Mouse (Mus musculus) spleen, postnatal 4 days (tissue): ENCODE results near the gene Fuca1.

Source experiments
- DNase-seq, 2 experiments: peaks; one replicate each; pipeline ENCODE4 v3.0.0; 2022; ENCODE audit warnings: low spot score in 2 of 2

Gene Fuca1

DNA sequence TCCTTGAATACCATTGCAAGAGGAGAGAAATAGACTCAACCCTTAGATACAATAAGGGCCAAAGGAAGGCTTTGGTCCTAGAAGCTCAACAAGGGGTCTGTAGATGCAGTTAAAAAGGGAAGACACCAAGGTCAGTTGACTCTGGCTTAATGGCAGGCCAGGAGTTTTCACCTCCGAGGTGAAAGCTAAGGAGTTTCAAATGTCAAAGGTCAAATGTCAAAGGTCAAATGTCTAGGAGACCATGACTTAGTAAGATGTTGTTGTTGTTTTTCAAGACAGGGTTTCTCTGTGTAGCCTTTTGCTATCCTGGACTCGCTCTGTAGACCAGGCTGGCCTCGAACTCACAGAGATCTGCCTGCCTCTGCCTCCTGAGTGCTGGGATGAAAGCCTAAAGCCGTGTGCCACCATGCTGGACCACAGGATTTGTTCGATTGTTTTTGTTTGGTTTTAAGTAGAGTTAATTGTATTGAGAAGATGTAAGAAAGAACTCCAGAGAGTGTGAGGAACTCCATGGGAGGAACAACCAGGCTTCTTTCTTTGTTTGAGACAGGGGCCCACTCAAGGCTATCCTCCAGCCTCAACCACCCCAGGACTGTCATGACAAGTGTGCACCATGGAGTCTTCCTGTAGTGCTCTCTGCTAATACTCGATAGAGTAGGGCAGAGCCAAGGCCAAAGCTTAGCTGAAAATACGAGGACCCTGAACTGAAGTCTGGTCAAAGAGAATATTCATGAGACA lies 31.2 kb upstream of the Fuca1 start:
- no peak for DNase-seq

DNA sequence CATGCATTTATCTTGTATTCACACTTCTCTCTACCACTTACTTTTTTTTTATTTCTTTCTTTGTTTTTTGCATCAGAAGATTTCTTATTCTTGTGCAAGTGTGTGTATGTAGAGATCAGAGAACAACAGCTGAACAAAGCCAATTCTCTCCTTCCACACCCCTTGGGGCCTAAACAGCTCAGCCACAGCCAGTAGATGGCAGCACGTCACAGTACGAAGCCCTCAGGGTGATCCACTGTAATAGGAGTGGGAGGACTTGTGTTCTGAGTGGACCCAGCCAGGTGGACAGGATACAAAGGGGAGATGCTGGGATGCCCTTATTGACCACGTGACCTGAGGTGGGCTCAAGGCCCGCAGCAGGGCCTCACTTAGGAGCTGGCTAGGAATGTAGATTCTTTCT lies 30.7 kb upstream of the Fuca1 start:
- peak; percentile 78 to 88 for DNase-seq

DNA sequence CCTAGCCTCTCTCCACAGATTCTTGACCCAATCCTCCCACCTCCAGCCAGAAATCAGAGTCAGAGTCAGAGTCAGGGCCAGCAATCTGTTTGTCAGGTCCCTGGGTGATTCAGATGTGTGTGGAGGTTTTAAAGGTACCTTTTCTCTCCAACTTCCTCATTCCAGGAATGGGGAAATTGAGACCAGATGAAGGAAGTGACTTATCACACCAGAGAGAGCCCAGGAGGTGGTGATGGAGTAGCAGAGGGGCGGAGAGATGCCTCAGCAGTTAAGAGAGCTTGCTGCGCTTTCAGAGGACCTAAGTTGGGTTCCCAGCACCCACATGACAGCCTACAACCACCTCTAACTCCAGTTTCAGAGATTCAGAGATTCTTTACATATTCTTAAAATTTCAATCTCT lies 29.0 kb upstream of the Fuca1 start:
- DNase-seq = no peak

DNA sequence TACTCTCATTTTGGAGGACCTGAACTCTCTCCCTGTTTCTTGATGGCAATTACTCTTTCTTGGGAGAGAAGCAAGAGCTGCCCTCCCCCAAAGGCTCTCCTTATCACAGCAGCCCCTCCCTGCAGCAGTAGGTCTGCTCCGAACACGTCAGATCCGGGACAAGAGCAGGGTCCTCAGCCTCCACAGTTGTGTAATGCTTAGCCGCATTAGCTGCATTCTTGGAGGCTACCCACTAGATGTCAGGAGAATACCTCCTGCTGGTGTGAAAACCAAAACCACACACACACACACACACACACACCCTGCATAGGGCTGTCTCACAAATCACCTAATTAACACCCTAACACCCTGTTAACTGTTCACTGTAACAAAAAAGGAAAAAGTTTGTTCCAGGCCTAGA lies 27.7 kb upstream of the Fuca1 start:
- DNase-seq = no peak

DNA sequence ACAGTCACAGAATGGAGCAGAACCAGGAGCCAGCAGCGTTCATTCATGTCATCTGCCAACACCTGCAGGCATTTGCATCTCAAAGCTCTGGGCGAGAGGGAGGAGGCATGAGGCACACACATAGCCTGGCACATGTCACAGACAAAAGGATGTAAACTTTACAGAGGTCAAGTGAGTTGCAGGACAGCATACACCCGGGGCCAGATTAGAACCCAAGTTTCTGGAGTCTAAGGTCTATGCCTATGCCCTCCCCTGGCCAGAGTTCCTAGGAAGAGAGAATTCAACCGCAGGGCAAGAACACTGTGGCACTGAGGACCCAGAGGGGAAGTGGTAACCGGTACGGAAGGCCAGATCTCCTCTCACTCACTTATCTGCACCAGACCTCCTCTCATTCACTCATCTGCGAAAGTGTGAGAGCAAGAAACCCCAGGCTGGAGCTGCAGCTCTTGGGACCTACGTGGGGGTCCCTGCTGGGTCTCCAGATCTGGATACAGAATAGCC lies 25.4 kb upstream of the Fuca1 start, which contains the start of gene Cnr2:
Cnr2 (plus strand) TSS at position 324 of the 501 bp plus-strand sequence.
- DNase-seq = no peak

DNA sequence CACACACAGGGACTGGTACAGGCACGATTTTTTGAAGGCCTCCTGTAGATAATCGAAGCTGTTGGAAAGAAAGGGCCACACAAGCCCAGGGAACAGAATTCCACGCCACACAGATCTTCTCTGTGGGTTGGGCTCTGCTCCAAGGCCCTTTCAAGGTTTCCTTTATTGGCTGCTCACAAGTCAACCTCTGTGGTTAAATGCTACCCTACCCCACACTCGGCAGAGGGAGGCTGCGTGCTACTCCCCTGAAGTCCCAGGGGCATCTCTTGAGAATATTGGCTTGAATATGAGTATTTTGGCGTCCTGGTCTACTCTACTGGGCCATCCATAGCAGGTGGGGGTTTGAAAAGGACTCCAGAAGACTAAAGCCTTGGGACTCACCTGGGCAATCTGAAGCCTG lies 24.4 kb upstream of the Fuca1 start:
- DNase-seq = no peak

DNA sequence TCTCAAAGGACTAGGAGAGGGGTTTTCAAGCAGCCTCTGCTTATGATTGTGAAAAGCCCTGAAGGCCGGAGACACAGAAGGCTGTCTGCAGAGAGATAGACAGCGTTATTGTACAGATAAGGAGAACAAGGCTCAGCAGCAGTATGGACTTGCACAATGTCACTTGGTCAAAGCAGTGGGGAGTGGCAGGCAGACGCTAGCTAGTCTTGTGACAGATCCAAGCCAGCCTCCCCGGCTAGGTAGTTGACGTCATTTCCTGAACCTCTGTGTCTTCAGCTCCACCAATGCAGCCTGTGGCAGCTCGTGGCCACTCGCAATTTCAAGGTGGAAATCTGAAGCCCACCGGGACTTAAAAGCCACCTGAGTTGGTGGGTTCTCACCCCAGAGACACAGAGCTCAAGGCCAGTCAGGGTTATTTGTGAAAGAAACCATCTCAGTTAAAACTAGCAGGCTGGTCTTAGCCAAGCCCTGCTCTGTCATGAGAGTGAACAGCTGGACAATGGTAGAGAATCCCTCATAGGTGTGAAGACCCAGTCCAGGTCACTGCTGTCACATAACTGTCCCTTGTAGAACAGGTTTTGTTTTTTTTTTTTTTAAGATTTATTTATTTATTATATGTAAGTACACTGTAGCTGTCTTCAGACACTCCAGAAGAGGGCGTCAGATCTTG lies 22.0 kb upstream of the Fuca1 start:
- peak; percentile 77 to 83 for DNase-seq

DNA sequence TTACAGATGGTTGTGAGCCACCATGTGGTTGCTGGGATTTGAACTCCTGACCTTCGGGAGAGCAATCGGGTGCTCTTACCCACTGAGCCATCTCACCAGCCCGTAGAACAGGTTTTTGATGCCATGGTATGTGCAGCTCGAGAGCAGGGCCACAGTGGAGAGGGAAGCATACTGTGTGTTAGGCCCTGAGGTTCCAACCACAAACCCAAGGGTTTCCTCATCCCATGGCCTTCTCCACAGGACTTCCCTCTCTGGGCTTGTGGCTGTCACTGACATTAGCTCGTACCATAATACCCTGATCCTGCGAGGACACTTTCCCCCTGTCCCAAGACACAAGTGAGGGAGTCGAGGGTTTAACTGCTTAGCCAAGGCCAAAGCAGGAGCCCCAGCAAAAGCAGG lies 21.5 kb upstream of the Fuca1 start:
- DNase-seq = no peak

DNA sequence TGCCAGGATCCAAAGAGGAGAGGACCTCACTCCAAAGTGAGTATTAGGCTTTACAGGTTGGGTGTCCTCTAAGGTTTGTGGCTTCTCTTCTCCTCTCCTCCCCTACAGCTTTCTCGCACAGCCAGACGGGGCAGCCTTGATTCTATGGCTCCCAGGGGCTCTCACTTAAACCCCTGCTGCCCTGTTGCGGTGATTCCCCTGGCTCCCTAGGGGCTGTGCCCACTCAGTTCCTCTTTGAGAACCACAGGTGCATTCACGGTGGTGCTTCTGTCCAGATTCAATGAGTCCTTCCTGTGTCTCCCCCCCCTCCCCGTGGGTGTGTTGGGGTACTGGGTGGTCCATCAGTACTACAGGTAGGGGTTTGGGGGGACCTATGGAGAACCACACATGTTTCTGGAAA lies 20.5 kb upstream of the Fuca1 start:
- peak; percentile 72 to 79 for DNase-seq

DNA sequence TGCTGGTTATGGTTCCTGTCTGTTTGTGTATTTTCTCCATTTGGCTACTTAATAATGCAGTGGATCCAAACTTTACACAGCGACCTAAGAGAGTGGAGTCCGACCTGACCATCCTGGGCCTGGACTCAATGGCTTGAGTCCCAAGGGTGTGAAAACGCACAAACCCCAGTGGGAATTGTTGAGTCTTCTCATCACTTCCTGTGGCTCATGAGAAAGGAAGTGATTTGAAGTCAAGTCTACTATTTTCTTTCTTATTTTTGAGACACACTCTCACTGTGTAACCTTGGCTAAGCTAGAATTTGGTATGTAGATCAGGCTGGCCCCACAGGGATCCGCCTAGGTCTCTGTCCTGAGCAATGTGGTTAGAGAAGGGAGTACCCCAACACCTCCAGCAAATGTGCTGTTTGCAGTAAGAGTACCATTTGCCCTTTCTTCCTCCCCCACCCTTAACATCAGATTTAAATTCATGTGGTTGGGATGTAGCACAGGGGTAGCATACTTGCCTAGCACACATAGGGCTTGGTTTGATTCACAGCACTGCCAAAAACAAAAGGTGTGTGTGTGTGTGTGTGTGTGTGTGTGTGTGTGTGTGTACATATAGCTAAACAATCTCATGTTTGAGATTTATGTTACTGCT lies 17.8 kb upstream of the Fuca1 start:
- no peak for DNase-seq

DNA sequence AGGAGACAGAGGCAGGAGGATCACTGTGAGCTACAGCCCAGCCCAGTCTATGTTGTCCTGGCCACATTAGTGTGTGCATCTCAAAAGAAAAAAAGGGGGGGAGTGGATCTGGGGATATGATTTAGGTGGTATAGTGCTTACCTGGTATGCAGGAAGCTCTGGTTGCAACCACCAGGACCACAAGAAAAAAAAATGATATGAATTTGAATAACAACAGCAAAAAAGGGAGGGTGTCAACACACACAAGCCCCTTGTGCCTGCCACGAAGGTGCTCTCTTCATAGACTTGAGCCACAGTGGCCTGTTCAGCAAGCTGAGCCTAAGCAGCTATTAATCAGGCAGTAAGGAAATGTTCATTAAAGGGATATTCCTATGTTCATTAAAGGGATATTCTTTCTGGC lies 15.7 kb upstream of the Fuca1 start:
- DNase-seq = no peak

DNA sequence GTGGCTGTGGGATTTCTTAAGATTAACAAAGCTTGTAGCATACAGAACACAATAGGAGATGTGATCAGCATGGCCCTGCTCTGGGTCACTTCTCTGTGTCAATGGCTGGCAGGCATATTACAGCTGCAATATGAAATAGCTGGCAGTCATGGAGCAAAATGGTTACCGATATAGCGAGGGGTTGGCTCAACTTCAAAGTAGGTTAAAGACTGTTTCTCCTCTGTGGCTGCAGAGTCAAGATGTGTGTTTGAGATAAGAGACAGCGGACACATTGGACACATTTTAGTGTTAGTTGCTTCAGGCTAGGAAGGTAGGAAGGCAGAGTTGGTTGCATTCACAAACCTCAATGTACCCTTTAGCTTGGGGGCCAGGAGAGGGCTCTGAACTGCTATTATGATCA lies 13.9 kb upstream of the Fuca1 start:
- DNase-seq = no peak

DNA sequence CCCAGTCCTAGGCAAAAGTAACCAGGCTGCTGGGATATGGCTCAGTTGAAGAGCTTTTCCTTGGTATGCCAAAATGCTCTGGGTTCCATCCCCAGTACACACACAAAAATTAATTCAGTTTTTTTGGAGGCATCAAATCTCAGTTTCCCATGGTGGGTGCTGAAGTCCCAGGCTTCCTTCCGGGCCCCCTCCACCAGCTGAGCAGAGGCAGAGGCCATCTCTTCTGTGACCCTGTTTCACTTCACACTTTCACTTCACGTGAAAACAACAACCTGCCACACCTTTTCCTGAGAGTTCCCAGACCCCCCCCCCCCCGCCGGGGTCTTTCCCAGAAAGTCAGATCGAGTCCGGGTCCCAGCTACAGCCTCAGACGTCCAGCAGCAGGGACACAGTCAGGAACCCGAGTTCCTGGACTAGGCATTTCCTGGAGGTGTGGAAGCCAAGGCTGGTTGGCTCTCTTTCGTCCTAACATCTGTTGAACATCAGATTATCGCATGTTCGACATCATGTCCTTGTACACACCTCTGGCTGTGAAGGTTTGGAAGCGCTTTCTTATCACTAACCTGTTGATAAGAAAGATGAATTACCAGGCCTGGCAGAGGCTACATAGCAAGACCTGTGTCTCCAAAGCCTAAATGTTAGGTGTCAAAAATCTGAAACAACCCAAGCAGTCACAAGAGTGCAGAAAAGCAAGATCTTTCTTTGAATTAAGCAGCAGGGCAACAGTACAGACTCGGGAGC lies 11.0 kb upstream of the Fuca1 start:
- DNase-seq = no peak

DNA sequence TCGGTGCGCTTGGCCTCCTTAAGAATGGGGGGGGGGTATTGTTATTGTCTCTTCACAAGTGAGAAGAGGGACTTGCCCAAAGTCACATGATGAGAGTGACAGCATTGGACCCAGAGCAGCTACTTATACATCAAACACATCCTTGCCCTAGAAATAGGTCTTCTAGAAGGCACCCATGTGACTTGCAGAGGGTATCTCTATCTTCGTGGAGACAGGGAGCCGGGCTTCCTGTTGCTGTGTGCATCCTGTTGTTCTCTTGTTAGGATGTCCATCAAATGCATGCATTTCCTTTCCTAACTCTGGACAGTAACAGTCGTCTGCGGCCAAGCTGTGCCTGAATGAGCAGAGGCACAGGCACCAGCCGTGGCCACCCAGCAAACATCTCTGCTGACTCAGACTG lies 9.0 kb upstream of the Fuca1 start:
- no peak for DNase-seq

DNA sequence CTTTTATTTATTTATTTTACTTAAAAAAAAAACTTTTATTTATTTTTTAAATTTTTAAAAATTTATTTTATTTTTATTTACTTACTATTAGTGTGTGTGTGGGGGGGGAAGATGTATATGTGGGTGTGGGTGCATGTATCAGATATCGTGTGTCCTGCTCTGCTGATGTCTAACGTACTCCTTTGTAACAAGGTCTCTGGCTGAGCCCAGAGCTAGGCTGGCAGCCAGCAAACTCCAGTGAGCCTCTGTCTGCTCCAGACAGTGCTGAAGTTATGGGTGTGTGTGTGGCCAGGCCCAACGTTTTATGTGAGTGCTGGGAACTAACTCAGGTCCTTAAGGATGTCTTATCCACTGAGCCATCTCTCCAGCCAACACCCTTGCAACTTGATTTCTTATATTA lies 8.4 kb upstream of the Fuca1 start:
- DNase-seq = no peak

DNA sequence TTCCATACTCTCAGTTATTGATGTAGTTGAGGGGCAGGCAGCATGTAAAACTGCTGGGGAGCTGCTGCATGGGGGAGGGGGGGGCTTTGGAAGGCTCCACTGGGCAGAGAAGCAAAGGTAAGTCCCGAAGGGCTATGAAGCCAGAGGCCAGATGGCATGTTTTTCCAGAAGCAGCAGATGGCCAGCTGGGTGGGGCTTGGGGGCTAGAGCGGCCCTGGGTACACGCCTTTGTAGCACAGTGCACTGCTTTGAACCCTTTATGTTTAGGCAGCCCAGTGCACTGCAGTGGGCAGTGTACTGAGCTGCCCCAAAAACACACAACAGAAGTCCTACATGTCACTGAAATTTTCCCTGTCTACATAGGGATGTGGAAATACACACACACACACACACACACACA lies 7.7 kb upstream of the Fuca1 start:
- DNase-seq = no peak

DNA sequence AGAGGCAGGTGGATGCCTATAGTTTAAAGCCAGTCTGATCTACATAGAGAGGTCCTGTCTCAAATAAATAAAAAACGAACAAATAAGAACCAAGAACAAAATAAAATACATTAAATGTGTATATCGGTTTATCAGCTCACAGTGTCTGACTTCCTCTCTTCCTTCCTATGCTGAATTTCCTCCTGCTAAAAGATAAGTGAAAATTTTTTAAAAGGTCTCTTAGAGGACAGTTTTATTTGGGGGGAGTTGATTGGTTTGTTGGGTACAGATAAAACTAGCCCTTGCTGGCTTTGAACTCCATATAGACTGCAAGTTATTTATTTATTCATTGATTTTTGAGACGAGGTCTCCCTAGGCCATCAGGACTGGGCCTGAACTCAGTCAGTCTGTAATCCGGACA lies 7.1 kb upstream of the Fuca1 start:
- DNase-seq = no peak

DNA sequence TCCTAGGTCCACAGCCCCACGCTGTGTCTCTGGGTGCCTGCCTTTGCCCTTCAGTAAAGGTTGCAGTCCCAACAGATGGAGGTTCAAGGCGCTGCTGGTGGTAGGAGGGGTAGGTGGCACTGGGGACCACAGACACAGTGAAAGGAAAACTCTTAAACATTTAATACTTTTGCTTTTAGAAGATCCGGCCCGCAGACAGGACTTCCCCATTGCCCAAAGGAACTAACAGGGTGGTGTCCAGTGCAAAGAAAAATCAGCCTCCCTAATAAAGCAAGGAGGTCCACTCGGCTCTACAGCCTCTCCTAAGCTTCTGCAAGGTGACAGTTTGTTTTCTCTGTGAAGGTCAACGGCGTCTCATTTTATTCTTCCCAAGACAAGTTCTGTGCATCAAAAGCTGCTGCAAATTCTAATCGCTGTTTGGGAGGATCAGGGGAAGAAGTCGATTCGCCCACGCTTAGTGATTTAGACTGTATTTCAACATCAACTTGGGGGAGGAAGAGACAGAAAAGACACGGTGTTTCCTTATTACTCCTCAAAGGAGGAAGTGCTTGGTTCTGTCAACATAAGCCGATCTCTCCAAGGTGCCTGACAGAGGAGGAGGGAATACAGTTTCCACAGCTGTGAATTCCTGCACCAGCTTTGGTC lies 1.8 kb upstream of the Fuca1 start:
- DNase-seq = no peak

DNA sequence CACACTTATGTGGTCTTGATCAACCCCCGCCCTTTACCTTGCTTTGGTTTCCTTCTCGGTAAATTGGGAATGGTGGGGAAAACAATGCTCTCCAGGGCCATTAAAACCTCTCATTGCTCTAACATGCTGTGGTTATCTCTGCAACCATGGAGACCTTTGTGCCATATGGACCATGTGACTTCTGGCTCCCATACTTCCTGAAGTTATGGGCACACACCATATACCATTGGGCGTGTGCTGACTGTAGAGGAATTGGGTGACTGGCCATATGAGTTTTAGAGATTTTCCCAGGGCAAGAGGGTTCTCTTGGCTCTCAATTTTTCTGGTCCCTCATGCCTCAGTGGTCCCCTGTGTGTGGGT lies 1.3 kb upstream of the Fuca1 start:
- DNase-seq = no peak

DNA sequence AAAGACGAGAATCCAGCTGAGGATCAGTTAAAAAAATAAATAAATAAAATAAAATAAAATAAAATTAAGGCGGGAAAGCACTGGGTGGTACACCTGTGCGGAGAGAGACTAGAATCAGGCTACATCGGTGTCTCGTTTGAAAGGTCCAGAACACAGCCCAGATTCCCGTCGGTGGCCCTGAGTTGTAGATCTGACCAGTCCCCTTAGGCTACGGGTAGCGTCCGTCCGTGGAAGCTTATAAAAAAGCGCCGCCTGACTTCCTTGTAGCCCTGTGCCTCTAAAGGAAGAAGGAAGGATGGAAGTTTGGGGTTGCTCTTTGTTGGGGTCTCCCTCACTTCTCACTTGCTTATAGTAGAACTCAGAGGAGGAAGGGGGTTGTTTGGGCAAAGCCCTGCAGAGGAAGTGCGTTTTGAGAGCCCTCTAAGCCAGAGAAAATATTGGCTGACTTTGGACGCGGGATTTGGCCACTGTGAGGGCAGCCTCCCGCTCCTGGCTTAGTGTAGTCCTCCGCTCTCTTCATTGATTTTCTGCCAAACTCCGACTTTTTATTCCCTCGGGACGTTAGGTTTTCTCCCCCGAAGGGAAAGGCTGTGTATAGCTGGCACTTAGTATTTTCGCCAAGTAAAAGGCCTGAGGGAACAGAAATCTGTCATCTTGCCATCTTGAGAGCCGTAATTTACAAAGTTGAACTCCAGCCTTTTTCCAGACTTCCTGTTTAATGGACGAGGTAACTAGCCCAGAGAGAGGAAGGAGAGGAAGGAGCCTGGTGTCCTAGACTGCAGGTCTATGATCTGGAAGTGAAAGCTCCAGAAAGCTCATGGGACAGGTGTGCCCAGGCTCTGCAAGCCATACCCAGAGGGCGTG lies 954 bp downstream of the Fuca1 start:
- no peak for DNase-seq

DNA sequence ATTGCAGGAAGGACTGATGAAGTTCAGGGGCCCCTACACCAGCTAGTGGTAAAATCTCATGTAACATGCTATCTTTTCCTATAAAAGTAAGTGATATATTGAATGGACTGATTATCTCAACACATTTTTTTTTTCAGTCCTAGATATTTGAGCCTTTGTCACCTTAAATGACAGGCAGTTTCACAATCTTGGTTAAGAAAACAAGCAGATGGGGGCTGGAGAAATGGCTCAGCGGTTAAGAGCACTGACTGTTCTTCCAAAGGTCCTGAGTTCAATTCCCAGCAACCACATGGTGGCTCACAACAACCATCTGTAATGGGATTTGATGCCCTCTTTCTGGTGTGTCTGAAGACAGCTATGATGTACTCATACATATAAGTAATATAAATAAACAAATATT lies 1.7 kb downstream of the Fuca1 start:
- no peak for DNase-seq
